Mouse (Mus musculus) embryonic facial prominence, embryonic 12.5 days (tissue): ENCODE results near the gene Ecsit. TPM values are rescaled to one million over a fixed set of nuclear protein-coding genes. Genes with fewer than 3 reads are reported as not detected.

Source experiments
- ATAC-seq: fragments of 200-750 bp; cut with Nextera tagmentation; 2 replicates; pipeline ENCODE4 v1.8.0; 2017; ENCODE audit not compliant: insufficient number of reproducible peaks, insufficient read depth, low FRiP score, low TSS enrichment
- H3K27ac ChIP-seq: fragments of 300-500 bp; sonication (generic); 2 replicates; pipeline ENCODE4 v1.5.1; 2016; ENCODE audit warnings: mild to moderate bottlenecking
- H3K27me3 ChIP-seq: fragments of 300-500 bp; sonication (generic); 2 replicates; pipeline ENCODE4 v1.6.1; 2016; ENCODE audit warnings: mild to moderate bottlenecking, moderate library complexity
- H3K36me3 ChIP-seq: fragments of 300-500 bp; sonication (generic); 2 replicates; pipeline ENCODE4 v1.6.1; 2016; ENCODE audit warnings: mild to moderate bottlenecking
- H3K4me1 ChIP-seq: fragments of 300-500 bp; sonication (generic); 2 replicates; pipeline ENCODE4 v1.6.1; 2016
- H3K4me2 ChIP-seq: fragments of 300-500 bp; sonication (generic); replicated peaks from 2 replicates; pipeline ENCODE4 v1.6.1; 2016; ENCODE audit warnings: mild to moderate bottlenecking, moderate library complexity
- H3K4me3 ChIP-seq: fragments of 300-500 bp; sonication (generic); 2 replicates; pipeline ENCODE4 v1.5.1; 2016; ENCODE audit warnings: mild to moderate bottlenecking
- H3K9ac ChIP-seq: fragments of 300-500 bp; sonication (generic); 2 replicates; pipeline ENCODE4 v1.6.1; 2016; ENCODE audit warnings: mild to moderate bottlenecking, moderate library complexity
- H3K9me3 ChIP-seq: fragments of 300-500 bp; sonication (generic); 2 replicates; pipeline ENCODE4 v1.6.1; 2016; ENCODE audit warnings: mild to moderate bottlenecking, moderate library complexity
- WGBS: fragments of 180-500 bp; shearing (Covaris S2); methylation state at CpG from one replicate; pipeline ENCODE4 v1.1.7; 2016; 5-methylcytosine and 5-hydroxymethylcytosine counted together
- microRNA-seq: library from miRNA; unstranded; fragments of <30 nt; microRNA quantifications from one replicate; pipeline ENCODE4, GENCODE M21; 2017
- polyA plus RNA-seq: library from polyadenylated mRNA; unstranded; fragments of >200 nt; fragmentation: Nextera tagmentation; extraction: Ambion mirVana; gene quantifications from 2 replicates; pipeline ENCODE4 v1.2.1, GENCODE M21; 2016

Gene Ecsit
- polyA plus RNA-seq, 1 experiment from 2014 or later, result 36.7 TPM

GRCm38 (mm10) chr9:22049721-22050270 is 35.4 kb downstream of the Ecsit start:
- Histone ChIP-seq H3K9me3 (no peaks in the 10 kb centered on the region), H3K36me3 (no peaks in the 10 kb centered on the region), H3K4me3 (peak overlapping the region; percentile 45), H3K4me1 (peaks cover 25% of the 10 kb centered on the region), H3K4me2 (peak overlapping the region; percentile 69; the same call in 1 of the 2 replicates), H3K27me3 (peaks cover 58% of the 10 kb centered on the region), H3K27ac (no peak overlapping the region), H3K9ac (no peak overlapping the region)
- no peak for ATAC-seq
- 38% methylated on average over 4 of the region's 4 CpGs for WGBS

GRCm38 (mm10) chr9:22049315-22049714 is 35.9 kb downstream of the Ecsit start:
- no peak overlapping the region for H3K9ac ChIP-seq
- no peaks in the 10 kb centered on the region for H3K9me3 ChIP-seq
- peaks cover 20% of the 10 kb centered on the region for H3K4me1 ChIP-seq
- peaks cover 53% of the 10 kb centered on the region for H3K27me3 ChIP-seq
- H3K27ac ChIP-seq, result no peak overlapping the region
- H3K4me3 ChIP-seq, result 0 out of 2 replicates have a peak overlapping the region, but pooled peaks have one; percentile 45
- WGBS, result 53% methylated on average over 11 of the region's 11 CpGs
- H3K36me3 ChIP-seq, result no peaks in the 10 kb centered on the region
- H3K4me2 ChIP-seq, result 0 out of 2 replicates have a peak overlapping the region, but pooled peaks have one; percentile 23
- ATAC-seq, result no peak

- ATAC-seq, result no peak
Measured at GRCm38 (mm10) chr9:22047329-22047728, 37.9 kb downstream of the Ecsit start.

GRCm38 (mm10) chr9:22041832-22042231 is 43.4 kb downstream of the Ecsit start:
- Histone ChIP-seq H3K27ac (no peak overlapping the region), H3K9me3 (no peaks in the 10 kb centered on the region), H3K4me2 (no peak overlapping the region), H3K27me3 (no peaks in the 10 kb centered on the region), H3K4me3 (no peak overlapping the region), H3K36me3 (no peaks in the 10 kb centered on the region), H3K4me1 (no peaks in the 10 kb centered on the region), H3K9ac (no peak overlapping the region)
- WGBS, result 63% methylated on average over 2 of the region's 2 CpGs
- ATAC-seq, result no peak

More at GRCm38 (mm10) chr9:22047329-22047728, 37.9 kb downstream of the Ecsit start:
- 55% methylated on average over 9 of the region's 9 CpGs for WGBS
- no peak overlapping the region for H3K27ac ChIP-seq
- H3K9me3 ChIP-seq, result no peaks in the 10 kb centered on the region
- no peak overlapping the region for H3K4me3 ChIP-seq
- no peak overlapping the region for H3K9ac ChIP-seq
- peaks cover 20% of the 10 kb centered on the region for H3K4me1 ChIP-seq
- H3K4me2 ChIP-seq, result no peak overlapping the region
- H3K36me3 ChIP-seq, result no peaks in the 10 kb centered on the region
- peaks cover 39% of the 10 kb centered on the region for H3K27me3 ChIP-seq

GRCm38 (mm10) chr9:22037826-22038225 is 47.4 kb downstream of the Ecsit start:
- 77% methylated on average over 10 of the region's 10 CpGs for WGBS
- Histone ChIP-seq H3K4me3 (no peak overlapping the region), H3K27ac (no peak overlapping the region), H3K4me1 (peaks cover 7% of the 10 kb centered on the region; the same call in 1 of the 2 replicates), H3K9ac (no peak overlapping the region), H3K36me3 (no peaks in the 10 kb centered on the region), H3K4me2 (no peak overlapping the region), H3K27me3 (no peaks in the 10 kb centered on the region), H3K9me3 (no peaks in the 10 kb centered on the region)
- ATAC-seq, result no peak

- no peaks in the 10 kb centered on the region for H3K9me3 ChIP-seq
- ATAC-seq, result no peak
- no peak overlapping the region for H3K27ac ChIP-seq
- H3K36me3 ChIP-seq, result no peaks in the 10 kb centered on the region
- H3K4me2 ChIP-seq, result no peak overlapping the region
- no peak overlapping the region for H3K4me3 ChIP-seq
- H3K9ac ChIP-seq, result no peak overlapping the region
- no peaks in the 10 kb centered on the region for H3K27me3 ChIP-seq
- 54% methylated on average over 6 of the region's 6 CpGs for WGBS
- H3K4me1 ChIP-seq, result peaks cover 7% of the 10 kb centered on the region; the same call in 1 of the 2 replicates
Measured at GRCm38 (mm10) chr9:22035300-22036044, 49.8 kb downstream of the Ecsit start.

- H3K4me3 ChIP-seq, result no peak overlapping the region
- no peaks in the 10 kb centered on the region for H3K27me3 ChIP-seq
- H3K9ac ChIP-seq, result no peak overlapping the region
- no peak overlapping the region for H3K27ac ChIP-seq
- H3K4me1 ChIP-seq, result peaks cover 1% of the 10 kb centered on the region; the same call in 1 of the 2 replicates
- H3K36me3 ChIP-seq, result no peaks in the 10 kb centered on the region
- H3K9me3 ChIP-seq, result no peaks in the 10 kb centered on the region
- no peak overlapping the region for H3K4me2 ChIP-seq
- 93% methylated on average over 9 of the region's 9 CpGs for WGBS
- no peak for ATAC-seq
Measured at GRCm38 (mm10) chr9:22030386-22030785, 54.9 kb downstream of the Ecsit start.

GRCm38 (mm10) chr9:22028467-22028866 is 56.8 kb downstream of the Ecsit start:
- Histone ChIP-seq H3K27me3 (no peaks in the 10 kb centered on the region), H3K4me2 (no peak overlapping the region), H3K9me3 (no peaks in the 10 kb centered on the region), H3K27ac (no peak overlapping the region), H3K9ac (no peak overlapping the region), H3K4me3 (no peak overlapping the region), H3K36me3 (no peaks in the 10 kb centered on the region), H3K4me1 (0 out of 2 replicates have a peak, but pooled peaks cover 2% of the 10 kb centered on the region)
- ATAC-seq, result no peak
- WGBS, result 55% methylated on average over 7 of the region's 7 CpGs

GRCm38 (mm10) chr9:22024592-22024991 is 60.6 kb downstream of the Ecsit start:
- Histone ChIP-seq H3K36me3 (no peaks in the 10 kb centered on the region), H3K4me3 (no peak overlapping the region), H3K4me1 (0 out of 2 replicates have a peak, but pooled peaks cover 2% of the 10 kb centered on the region), H3K9me3 (no peaks in the 10 kb centered on the region), H3K9ac (no peak overlapping the region), H3K27ac (no peak overlapping the region), H3K4me2 (no peak overlapping the region), H3K27me3 (no peaks in the 10 kb centered on the region)
- WGBS, result 46% methylated on average over 8 of the region's 8 CpGs
- ATAC-seq, result no peak

Small RNA genes lying within 50 kb of the gene (microRNA-seq; reads per million reads assigned to microRNA genes)
- not detected for gene Mir7084

Other genes starting within 250 kb of the Ecsit start
- gene Angptl8, start 249.9 kb downstream of the Ecsit start, polyA plus RNA-seq, result 0.96 and 1.7 TPM in 2 replicates
- 30.8 and 33.3 TPM in 2 replicates for gene Dock6, start 232.8 kb downstream of the Ecsit start, polyA plus RNA-seq
- gene Rab3d, start 167.2 kb downstream of the Ecsit start, polyA plus RNA-seq, result 10.2 and 11.1 TPM in 2 replicates
- 5.3 and 5.6 TPM in 2 replicates for gene Ccdc159, start 158.0 kb downstream of the Ecsit start, polyA plus RNA-seq
- 40.5 and 42.4 TPM in 2 replicates for gene Tmem205, start 157.9 kb downstream of the Ecsit start, polyA plus RNA-seq
- gene Plppr2, start 148.4 kb downstream of the Ecsit start, polyA plus RNA-seq, result 15.9 and 16.2 TPM in 2 replicates
- gene Swsap1, start 129.7 kb downstream of the Ecsit start, polyA plus RNA-seq, result 5.6 and 7.0 TPM in 2 replicates
- gene Epor, start 121.9 kb downstream of the Ecsit start, polyA plus RNA-seq, result 6.6 and 7.8 TPM in 2 replicates
- gene Rgl3, start 96.0 kb downstream of the Ecsit start, polyA plus RNA-seq, result 1.3 and 1.4 TPM in 2 replicates
- 2.0 and 2.2 TPM in 2 replicates for gene Ccdc151, start 82.8 kb downstream of the Ecsit start, polyA plus RNA-seq
- 113 and 115 TPM in 2 replicates for gene Prkcsh, start 82.6 kb downstream of the Ecsit start, polyA plus RNA-seq
- 6.4 and 8.2 TPM in 2 replicates for gene Elavl3, start 33.4 kb downstream of the Ecsit start, polyA plus RNA-seq
- gene Gm49318, start 14.2 kb downstream of the Ecsit start, polyA plus RNA-seq, result not detected in 2 replicates
- gene Zfp653, start 14.1 kb downstream of the Ecsit start, polyA plus RNA-seq, result 15.0 and 15.8 TPM in 2 replicates
- 2.1 and 3.3 TPM in 2 replicates for gene Cnn1, start 13.8 kb upstream of the Ecsit start, polyA plus RNA-seq
- gene Elof1, start 31.7 kb upstream of the Ecsit start, polyA plus RNA-seq, result 185 and 200 TPM in 2 replicates
- 8.2 and 8.5 TPM in 2 replicates for gene Acp5, start 50.3 kb upstream of the Ecsit start, polyA plus RNA-seq
- gene Pigyl, start 71.4 kb upstream of the Ecsit start, polyA plus RNA-seq, result 63.5 and 66.1 TPM in 2 replicates
- 0.17 and 0.20 TPM in 2 replicates for gene Zfp872, start 102.7 kb upstream of the Ecsit start, polyA plus RNA-seq
- gene Zfp809, start 140.3 kb upstream of the Ecsit start, polyA plus RNA-seq, result 12.4 and 12.5 TPM in 2 replicates
- 7.5 and 7.6 TPM in 2 replicates for gene Zfp599, start 174.5 kb upstream of the Ecsit start, polyA plus RNA-seq
- 36.4 and 37.4 TPM in 2 replicates for gene Zfp810, start 222.2 kb upstream of the Ecsit start, polyA plus RNA-seq